Mouse (Mus musculus) fat pad, adult 2 months (tissue): Measurements from ENCODE around the gene Ncbp2.

Experiments
- DNase-seq: peaks from one replicate; pipeline ENCODE4 v3.0.0-alpha.2; 2011; ENCODE audit warnings: low read depth, low spot score; ENCODE audit errors: extremely low read depth

Gene Ncbp2

DNA sequence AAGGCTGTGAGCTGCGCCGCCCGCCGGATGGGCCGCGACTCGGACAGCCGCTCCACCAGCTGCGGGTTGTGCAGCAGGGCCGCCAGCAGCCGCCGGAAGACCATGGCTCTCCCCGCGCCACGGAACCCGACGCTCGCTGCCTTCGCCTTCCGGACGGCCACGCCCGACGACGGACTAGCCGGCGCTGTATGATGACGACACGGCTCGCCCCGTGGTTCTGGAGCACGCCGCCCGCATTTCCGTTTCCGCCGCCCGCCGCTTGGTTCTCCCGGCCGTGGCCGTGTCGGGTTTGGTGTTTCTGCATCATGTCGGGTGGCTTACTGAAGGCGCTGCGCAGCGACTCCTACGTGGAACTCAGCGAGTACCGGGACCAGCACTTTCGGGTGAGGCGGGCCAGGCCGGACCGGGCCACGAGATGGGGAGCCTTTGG lies at the start of gene Ncbp2, which contains the start of gene 0610012G03Rik:
Gene Ncbp2 (plus strand): TSS at position 169 of the 430 bp plus-strand sequence.
Gene 0610012G03Rik (minus strand): TSS at position 150 of the 430 bp plus-strand sequence.
- no peak for DNase-seq

DNA sequence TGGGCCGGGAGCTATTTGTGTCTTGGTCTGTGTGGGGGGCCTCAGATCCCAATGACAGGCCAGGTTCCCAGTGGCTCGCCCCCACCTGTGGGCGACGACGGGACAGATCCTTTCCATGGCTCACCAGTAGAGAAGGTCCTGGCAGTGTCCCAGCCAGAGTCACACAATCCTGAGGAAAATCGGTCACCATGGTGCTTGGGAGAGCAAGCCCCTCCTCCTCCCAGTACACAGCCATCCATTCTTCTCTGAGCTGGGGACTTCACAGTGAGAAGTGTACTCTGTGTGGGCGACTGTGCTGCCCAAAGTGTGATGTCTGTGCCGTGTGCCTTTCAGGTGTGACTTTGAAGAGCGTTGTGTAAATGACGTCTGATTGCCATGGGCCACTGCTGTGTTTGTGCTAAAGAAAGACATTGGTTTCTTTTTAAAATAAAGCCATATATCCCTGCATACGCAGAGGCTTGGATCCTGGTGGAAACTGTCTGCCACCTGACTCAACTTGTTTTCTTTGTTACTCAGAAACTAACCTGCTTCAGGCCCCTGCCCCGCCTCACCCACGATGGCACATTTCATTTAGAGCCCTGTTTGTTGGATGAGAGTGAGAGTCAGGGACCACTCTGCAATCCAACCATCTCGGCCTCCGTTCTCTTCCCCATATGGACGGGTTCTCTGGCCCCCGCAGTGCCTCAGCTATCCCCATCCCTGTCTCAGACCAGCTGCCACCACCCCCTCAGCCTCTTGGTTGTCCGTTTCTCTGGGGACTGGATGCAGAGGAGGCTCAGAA lies 49.6 kb upstream of the Ncbp2 start:
- no peak for DNase-seq

DNA sequence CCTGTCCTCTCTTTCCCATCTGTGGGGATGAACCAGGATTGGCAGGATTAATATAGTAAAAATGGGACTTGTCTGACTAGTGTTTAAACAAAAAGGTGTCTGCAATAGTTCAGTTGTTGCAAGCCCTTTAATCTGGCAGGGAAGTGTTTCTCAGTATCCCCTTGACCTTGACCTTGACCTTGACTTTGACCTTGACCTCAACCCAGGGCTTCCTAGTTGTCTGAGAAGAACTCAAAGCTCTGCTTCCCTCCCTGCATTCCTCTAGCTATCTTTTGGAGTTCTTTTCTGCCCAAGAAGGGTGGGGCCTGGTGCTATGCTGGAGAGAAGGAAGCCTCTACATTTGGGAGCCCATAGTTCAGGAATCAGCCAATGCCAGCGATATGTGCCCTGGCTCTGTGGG lies 46.4 kb upstream of the Ncbp2 start:
- no peak for DNase-seq

- DNase-seq = no peak
Observed at GRCm38 (mm10) chr16:31903239-31903638, 45.1 kb upstream of the Ncbp2 start.

DNA sequence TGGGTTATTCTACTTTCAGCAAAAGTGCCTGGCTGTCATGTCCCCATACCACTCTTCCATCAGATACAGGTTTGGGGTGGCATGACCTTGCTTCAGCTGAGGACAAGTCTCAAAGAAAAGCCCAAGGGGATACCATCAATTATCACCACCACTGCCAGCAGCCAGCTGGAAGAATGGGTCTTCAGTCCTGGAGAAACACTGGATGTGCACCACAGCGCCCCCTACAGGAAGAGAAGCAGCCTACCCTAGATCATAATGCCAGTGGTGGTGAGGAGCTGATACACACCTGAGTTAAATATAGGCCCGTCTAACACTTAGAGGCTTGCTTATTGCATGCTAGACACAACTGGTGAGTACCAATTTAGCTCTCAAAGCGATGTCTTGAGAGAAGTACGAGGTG lies 43.0 kb upstream of the Ncbp2 start:
- no peak for DNase-seq

DNA sequence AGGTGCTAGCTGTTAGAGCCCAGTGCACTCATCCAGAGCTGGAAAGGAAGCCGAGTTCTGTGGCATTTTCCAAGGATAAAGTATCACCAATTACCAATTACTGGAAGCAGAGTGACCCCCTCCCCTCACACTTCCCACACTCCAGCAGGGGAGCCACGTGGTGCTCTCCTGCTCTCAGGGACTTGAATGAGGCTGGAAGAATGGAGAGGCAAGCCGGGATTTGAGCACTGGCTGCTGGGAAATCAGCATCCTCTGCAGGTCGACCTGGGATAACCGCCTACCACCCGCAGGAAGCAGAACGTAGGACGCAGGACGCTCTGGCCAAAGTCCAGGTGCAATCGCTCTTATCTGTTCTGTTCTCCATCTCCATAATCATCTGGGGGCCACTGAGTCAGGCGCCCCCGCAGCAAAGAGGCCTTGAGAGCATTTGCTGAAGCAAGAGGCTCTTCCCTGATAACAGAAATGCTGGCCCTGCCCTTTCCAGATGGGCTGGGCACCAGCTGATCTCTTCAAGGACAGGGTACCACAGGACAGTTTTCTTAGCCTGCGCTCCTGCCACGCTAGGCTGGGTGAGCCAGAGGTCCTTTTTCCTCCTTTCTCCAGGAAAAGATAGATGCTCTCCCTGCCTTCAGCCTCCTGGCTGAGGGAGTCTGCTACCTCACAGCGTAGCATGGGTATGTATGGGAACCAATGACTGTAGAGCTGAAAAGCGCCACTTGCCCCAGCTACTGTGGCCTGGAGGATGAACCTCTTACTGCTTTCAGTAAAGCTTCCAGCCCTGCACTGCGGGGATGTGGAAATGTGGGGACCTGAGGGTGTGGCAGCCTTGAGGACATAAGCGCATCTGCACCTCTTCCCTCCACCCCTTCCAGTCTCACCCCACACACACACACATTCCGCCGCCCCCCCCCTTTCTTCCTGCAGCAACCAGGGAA lies 42.2 kb upstream of the Ncbp2 start:
- no peak for DNase-seq

DNA sequence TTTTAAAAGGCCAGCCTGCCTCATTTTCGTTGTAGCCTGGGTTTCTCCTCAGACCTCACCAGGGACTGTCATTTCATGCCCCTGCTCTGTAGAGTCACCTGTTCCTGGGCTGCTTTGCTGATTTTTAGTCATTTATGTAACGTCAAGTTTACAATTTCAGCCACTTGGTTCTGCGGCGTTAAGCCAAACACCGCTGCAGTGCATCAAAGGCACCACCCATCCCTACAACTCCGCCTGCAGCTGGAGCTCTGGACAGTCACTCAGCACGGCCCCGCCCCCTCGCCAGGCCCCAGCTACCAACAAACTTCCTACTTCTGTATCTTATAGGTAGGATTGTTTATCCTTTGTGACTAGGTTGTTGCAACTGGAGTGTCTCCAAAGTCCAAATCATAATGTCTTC lies 41.4 kb upstream of the Ncbp2 start:
- DNase-seq = no peak

- no peak for DNase-seq
Observed at GRCm38 (mm10) chr16:31908959-31909358, 39.4 kb upstream of the Ncbp2 start.

DNA sequence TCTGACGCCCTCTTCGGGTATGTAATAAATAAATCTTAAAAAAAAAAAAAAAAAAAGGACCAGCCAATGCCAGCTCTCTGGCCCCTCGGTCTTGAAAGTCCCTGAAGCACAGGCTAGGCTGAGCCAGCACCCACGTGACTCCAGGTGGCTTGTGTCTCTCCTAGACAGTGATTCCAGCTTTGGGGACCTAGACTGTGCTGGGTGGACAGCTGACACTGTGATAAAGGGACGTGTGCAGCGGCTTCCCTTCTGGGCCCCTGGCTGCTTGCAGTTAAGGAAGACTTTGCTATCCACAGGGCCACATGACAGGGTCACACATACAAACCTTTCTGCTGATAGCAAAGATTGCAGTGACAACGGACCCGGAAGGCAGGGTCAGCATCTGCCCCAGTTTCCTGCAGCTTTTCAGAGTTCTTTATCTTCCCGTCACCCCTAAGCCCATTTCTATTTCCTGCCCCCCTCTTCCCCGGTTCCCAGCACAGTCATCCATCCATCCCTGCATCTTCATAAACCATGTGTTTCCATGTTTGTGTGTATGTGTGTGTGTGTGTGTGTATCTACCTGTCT lies 37.9 kb upstream of the Ncbp2 start:
- DNase-seq = no peak

- no peak for DNase-seq
Observed at GRCm38 (mm10) chr16:31917776-31918175, 30.5 kb upstream of the Ncbp2 start.

- no peak for DNase-seq
Observed at GRCm38 (mm10) chr16:31918248-31918724, 30.0 kb upstream of the Ncbp2 start.

DNA sequence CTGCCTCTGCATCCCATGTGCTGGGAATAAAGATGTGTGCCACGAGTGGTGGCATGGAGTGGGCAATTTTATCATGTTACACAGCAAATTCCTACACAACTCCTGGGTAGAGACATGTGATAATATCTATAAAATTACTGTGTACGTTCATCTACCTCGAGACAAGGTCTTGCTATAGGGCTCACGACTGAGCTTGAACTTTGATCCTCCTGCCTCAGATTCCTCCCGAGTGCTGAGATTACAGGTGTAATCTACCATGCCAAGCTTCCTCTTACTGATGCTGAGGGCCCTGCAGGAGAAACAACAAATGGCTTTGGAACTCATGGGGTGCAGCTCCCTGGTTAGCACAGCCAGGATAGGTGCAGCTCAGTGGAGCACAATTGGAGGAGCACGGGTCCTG lies 23.9 kb upstream of the Ncbp2 start:
- no peak for DNase-seq

GRCm38 (mm10) chr16:31926091-31926490 lies 22.2 kb upstream of the Ncbp2 start:
- no peak for DNase-seq

DNA sequence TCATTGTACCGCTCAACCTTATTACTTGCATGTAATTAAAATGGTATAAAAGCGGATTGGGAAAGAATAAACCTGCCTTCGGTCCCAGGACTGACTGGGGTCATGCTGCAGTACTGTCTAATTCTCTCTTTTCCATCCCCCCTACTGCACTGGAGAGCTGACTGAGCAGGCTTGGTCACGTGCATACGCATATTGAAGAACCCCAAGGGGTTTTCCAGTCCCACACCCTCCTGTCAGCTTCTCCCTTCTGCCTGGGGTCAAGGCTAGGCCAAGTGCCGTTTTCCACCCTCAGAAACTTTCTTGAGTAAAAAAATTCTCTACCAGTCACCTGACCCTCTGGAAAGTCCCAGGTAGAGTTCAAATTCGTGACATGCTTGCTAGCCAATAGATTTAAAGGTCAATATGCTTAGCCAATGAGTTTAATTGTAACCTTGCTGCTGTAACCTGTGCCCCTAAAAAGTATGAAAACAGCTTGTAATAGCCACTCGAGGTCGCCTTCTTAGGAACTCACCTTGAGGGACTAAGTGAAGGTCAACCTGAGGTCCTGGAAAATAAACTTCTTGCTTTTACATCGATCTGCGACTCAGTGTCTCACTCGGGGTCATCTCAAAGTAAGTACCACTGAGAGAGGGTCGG lies 21.6 kb upstream of the Ncbp2 start:
- no peak for DNase-seq

- no peak for DNase-seq
Observed at GRCm38 (mm10) chr16:31927412-31927811, 20.9 kb upstream of the Ncbp2 start.

- DNase-seq = no peak
Observed at GRCm38 (mm10) chr16:31931330-31931729, 17.0 kb upstream of the Ncbp2 start.

GRCm38 (mm10) chr16:31932255-31932654 lies 16.1 kb upstream of the Ncbp2 start:
- DNase-seq = no peak

DNA sequence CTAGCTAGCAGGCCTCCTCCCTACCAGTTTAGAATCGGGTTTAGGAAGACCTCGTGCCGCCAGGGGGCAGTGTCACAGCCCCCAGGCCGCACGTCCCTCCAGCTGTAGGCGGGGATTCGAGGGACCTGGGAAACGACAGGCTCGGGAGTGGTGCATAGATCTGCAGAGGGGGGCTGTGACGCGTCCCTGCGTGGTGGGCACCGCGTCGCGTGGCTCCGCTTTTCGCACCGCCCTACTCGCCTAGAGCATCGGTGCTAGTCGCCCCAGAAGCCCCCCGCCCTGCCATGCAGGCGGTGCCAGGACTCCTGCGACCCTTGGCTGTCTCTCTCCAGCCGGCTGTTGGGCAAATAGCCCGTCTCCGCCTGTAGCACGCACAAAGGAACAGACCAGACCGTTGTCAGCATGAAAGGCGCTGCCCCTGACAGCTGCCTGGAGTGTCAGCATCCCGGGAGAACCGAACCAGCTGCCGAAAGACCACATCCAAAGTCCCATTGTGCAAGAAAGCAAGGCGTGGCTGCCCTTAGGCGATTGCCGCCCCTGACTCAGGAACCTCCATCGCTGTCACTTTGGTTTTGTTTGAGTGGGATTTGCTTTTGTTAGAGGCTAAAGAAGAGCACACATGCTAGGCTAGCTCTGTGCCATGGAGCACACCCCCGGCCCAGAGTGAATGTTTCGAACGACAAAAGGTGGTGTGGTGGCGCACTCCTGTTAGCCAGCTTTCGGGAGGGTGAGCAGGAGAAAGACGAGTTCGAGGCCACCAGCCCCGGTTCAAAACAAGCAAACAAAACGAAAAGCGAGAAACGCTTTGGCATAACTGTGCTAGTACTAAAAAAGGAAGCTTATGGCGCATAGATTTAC lies 15.2 kb upstream of the Ncbp2 start:
- DNase-seq = no peak

DNA sequence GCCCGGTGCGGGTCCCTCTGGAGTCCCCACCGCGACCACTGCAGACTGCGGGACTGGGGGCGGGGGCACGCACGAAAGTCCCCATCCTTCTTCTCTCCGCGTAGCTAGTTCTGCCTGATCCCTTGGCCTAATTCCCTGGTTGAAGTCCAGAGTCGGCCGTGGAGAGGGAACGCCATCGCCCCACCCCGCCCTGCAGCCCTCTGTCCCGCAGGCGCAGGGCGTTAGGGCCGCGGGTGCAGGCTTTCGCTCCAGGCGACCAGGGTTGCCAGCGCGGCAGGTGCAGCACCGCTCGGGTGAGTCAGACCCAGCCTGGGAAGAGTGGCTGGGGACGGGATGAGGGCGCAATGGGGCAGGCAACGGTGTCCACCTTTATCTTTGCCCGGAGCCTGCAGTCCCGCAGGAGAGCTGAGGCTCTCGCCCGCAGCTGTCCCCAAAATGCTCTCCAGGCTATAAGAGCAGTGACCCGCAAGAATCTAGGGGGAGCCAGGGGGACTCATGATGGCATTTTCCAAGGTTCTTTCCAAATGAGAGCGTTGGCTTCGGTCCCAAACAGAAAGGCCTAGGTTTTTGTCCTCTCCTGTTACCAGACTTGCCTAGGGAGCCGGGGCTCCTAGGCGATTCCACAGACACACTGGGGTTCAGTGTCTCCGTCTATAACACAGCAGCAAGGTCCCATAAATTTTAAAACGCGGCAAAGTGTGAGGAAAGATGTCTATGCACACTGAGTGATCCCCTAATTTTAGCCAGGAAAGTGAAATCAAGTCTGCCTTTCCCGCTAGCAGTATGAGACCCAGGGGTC lies 14.4 kb upstream of the Ncbp2 start, which contains the start of gene Pigz:
Gene Pigz (plus strand): TSS at position 101 of the 799 bp plus-strand sequence.
- DNase-seq = no peak
